Mouse (Mus musculus) limb, embryonic 12.5 days (tissue): ENCODE data around the gene Capn5. TPM values are rescaled to one million over a fixed set of nuclear protein-coding genes. Genes with fewer than 3 reads are reported as not detected.

ENCODE experiments used
- ATAC-seq: fragments of 200-750 bp; cut with Nextera tagmentation; 2 replicates; pipeline ENCODE4 v1.8.0; 2017; ENCODE audit warnings: low read depth, moderate TSS enrichment; ENCODE audit not compliant: insufficient number of reproducible peaks, insufficient read depth, low FRiP score, low TSS enrichment
- H3K27ac ChIP-seq: fragments of 300-500 bp; sonication (generic); 2 replicates; pipeline ENCODE4 v1.5.1; 2016; ENCODE audit warnings: mild to moderate bottlenecking, moderate library complexity
- H3K27me3 ChIP-seq: fragments of 300-500 bp; sonication (generic); 2 replicates; pipeline ENCODE4 v1.6.1; 2016; ENCODE audit warnings: mild to moderate bottlenecking, moderate library complexity
- H3K36me3 ChIP-seq: fragments of 300-500 bp; sonication (generic); 2 replicates; pipeline ENCODE4 v1.6.1; 2016; ENCODE audit warnings: mild to moderate bottlenecking, moderate library complexity
- H3K4me1 ChIP-seq: fragments of 300-500 bp; sonication (generic); replicated peaks from 2 replicates; pipeline ENCODE4 v1.6.1; 2016
- H3K4me2 ChIP-seq: fragments of 300-500 bp; sonication (generic); 2 replicates; pipeline ENCODE4 v1.6.1; 2016; ENCODE audit warnings: mild to moderate bottlenecking, moderate library complexity
- H3K4me3 ChIP-seq: fragments of 300-500 bp; sonication (generic); replicated peaks from 2 replicates; pipeline ENCODE4 v1.5.1; 2016; ENCODE audit warnings: mild to moderate bottlenecking
- H3K9ac ChIP-seq: fragments of 300-500 bp; sonication (generic); replicated peaks from 2 replicates; pipeline ENCODE4 v1.6.1; 2016; ENCODE audit warnings: mild to moderate bottlenecking, moderate library complexity
- H3K9me3 ChIP-seq: fragments of 300-500 bp; sonication (generic); 2 replicates; pipeline ENCODE4 v1.6.1; 2016; ENCODE audit warnings: mild to moderate bottlenecking, moderate library complexity
- WGBS: fragments of 180-500 bp; shearing (Covaris S2); methylation state at CpG from one replicate; pipeline ENCODE4 v1.1.7; 2016; 5-methylcytosine and 5-hydroxymethylcytosine counted together
- polyA plus RNA-seq: library from polyadenylated mRNA; unstranded; fragments of >200 nt; fragmentation: Nextera tagmentation; extraction: Ambion mirVana; gene quantifications from 2 replicates; pipeline ENCODE4 v1.2.1, GENCODE M21; 2016

Capn5 gene
- polyA plus RNA-seq, 1 experiment from 2014 or later: 4.0 TPM

- H3K9ac ChIP-seq: no peak overlapping the region
- H3K4me3 ChIP-seq: no peak overlapping the region
- H3K27ac ChIP-seq: no peak overlapping the region
- no peaks in the 10 kb centered on the region for H3K9me3 ChIP-seq
- H3K4me2 ChIP-seq: no peak overlapping the region
- 50% methylated on average over 3 of the region's 3 CpGs for WGBS
- no peaks in the 10 kb centered on the region for H3K27me3 ChIP-seq
- no peaks in the 10 kb centered on the region for H3K36me3 ChIP-seq
- ATAC-seq: no peak
- H3K4me1 ChIP-seq: peaks cover 9% of the 10 kb centered on the region
Observed at GRCm38 (mm10) chr7:98137583-98137982, 40.5 kb downstream of the Capn5 start.

GRCm38 (mm10) chr7:98131751-98132150 is 46.3 kb downstream of the Capn5 start:
- no peak for ATAC-seq
- Histone ChIP-seq H3K27me3 (no peaks in the 10 kb centered on the region), H3K27ac (no peak overlapping the region), H3K36me3 (no peaks in the 10 kb centered on the region), H3K9me3 (no peaks in the 10 kb centered on the region), H3K4me3 (no peak overlapping the region), H3K4me2 (no peak overlapping the region), H3K9ac (no peak overlapping the region), H3K4me1 (no peaks in the 10 kb centered on the region)
- WGBS: 93% methylated on average over 8 of the region's 8 CpGs

GRCm38 (mm10) chr7:98125473-98125872 is 52.6 kb downstream of the Capn5 start:
- Histone ChIP-seq H3K27me3 (0 out of 2 replicates have a peak, but pooled peaks cover 3% of the 10 kb centered on the region), H3K4me3 (no peak overlapping the region), H3K4me2 (no peak overlapping the region), H3K9ac (no peak overlapping the region), H3K27ac (no peak overlapping the region), H3K4me1 (no peaks in the 10 kb centered on the region), H3K9me3 (no peaks in the 10 kb centered on the region), H3K36me3 (no peaks in the 10 kb centered on the region)
- no peak for ATAC-seq
- 35% methylated on average over 5 of the region's 5 CpGs for WGBS

- H3K36me3 ChIP-seq: no peaks in the 10 kb centered on the region
Observed at GRCm38 (mm10) chr7:98124701-98125100, 53.4 kb downstream of the Capn5 start.

GRCm38 (mm10) chr7:98121673-98122072 is 56.4 kb downstream of the Capn5 start:
- Histone ChIP-seq H3K36me3 (no peaks in the 10 kb centered on the region), H3K9me3 (no peaks in the 10 kb centered on the region), H3K27ac (no peak overlapping the region), H3K4me1 (0 out of 2 replicates have a peak, but pooled peaks cover 9% of the 10 kb centered on the region), H3K4me3 (no peak overlapping the region), H3K27me3 (0 out of 2 replicates have a peak, but pooled peaks cover 3% of the 10 kb centered on the region), H3K4me2 (no peak overlapping the region), H3K9ac (no peak overlapping the region)
- WGBS: 82% methylated on average over 8 of the region's 8 CpGs
- no peak for ATAC-seq

More at GRCm38 (mm10) chr7:98124701-98125100, 53.4 kb downstream of the Capn5 start:
- H3K27ac ChIP-seq: no peak overlapping the region
- no peak overlapping the region for H3K9ac ChIP-seq
- H3K9me3 ChIP-seq: no peaks in the 10 kb centered on the region
- H3K27me3 ChIP-seq: 0 out of 2 replicates have a peak, but pooled peaks cover 3% of the 10 kb centered on the region
- no peak overlapping the region for H3K4me2 ChIP-seq
- WGBS: 58% methylated on average over 5 of the region's 5 CpGs
- no peak overlapping the region for H3K4me3 ChIP-seq
- H3K4me1 ChIP-seq: 0 out of 2 replicates have a peak, but pooled peaks cover 5% of the 10 kb centered on the region
- no peak for ATAC-seq

GRCm38 (mm10) chr7:98121241-98121640 is 56.8 kb downstream of the Capn5 start:
- H3K9ac ChIP-seq: no peak overlapping the region
- no peak overlapping the region for H3K4me2 ChIP-seq
- ATAC-seq: no peak
- H3K4me1 ChIP-seq: 0 out of 2 replicates have a peak, but pooled peaks cover 9% of the 10 kb centered on the region
- H3K9me3 ChIP-seq: no peaks in the 10 kb centered on the region
- 92% methylated on average over 3 of the region's 3 CpGs for WGBS
- H3K27ac ChIP-seq: no peak overlapping the region
- no peak overlapping the region for H3K4me3 ChIP-seq
- no peaks in the 10 kb centered on the region for H3K36me3 ChIP-seq
- 0 out of 2 replicates have a peak, but pooled peaks cover 3% of the 10 kb centered on the region for H3K27me3 ChIP-seq

- H3K9ac ChIP-seq: 0 out of 2 replicates have a peak overlapping the region, but pooled peaks have one; percentile 23
- 0 out of 2 replicates have a peak, but pooled peaks cover 3% of the 10 kb centered on the region for H3K27me3 ChIP-seq
- H3K4me2 ChIP-seq: peak overlapping the region; percentile 58
- peak overlapping the region; percentile 23; the same call in 1 of the 2 replicates for H3K4me3 ChIP-seq
- ATAC-seq: peak; percentile 40; the same call in 1 of the 2 replicates
- no peak overlapping the region for H3K27ac ChIP-seq
- no peaks in the 10 kb centered on the region for H3K9me3 ChIP-seq
- H3K4me1 ChIP-seq: 0 out of 2 replicates have a peak, but pooled peaks cover 9% of the 10 kb centered on the region
- H3K36me3 ChIP-seq: no peaks in the 10 kb centered on the region
- 8% methylated on average over 7 of the region's 7 CpGs for WGBS
Observed at GRCm38 (mm10) chr7:98120325-98120724, 57.7 kb downstream of the Capn5 start.

GRCm38 (mm10) chr7:98119961-98120232 is 58.2 kb downstream of the Capn5 start:
- H3K4me1 ChIP-seq: 0 out of 2 replicates have a peak, but pooled peaks cover 9% of the 10 kb centered on the region
- 0 out of 2 replicates have a peak, but pooled peaks have one; percentile 24 for ATAC-seq
- peak overlapping the region; percentile 58; the same call in 1 of the 2 replicates for H3K4me2 ChIP-seq
- H3K27me3 ChIP-seq: 0 out of 2 replicates have a peak, but pooled peaks cover 3% of the 10 kb centered on the region
- H3K9me3 ChIP-seq: no peaks in the 10 kb centered on the region
- H3K36me3 ChIP-seq: no peaks in the 10 kb centered on the region
- no peak overlapping the region for H3K27ac ChIP-seq
- no peak overlapping the region for H3K9ac ChIP-seq
- no peak overlapping the region for H3K4me3 ChIP-seq
- WGBS: 72% methylated on average over 2 of the region's 2 CpGs

GRCm38 (mm10) chr7:98119179-98119960 is 58.7 kb downstream of the Capn5 start, which contains the start of gene Myo7a:
Myo7a (minus strand) TSS chr7:98119524.
- no peaks in the 10 kb centered on the region for H3K9me3 ChIP-seq
- WGBS: 27% methylated on average over 9 of the region's 9 CpGs
- H3K27ac ChIP-seq: no peak within 1 kb of the TSS
- 0 out of 2 replicates have a peak, but pooled peaks cover 9% of the 10 kb centered on the region for H3K4me1 ChIP-seq
- 0 out of 2 replicates have a peak, but pooled peaks have one; percentile 28 for ATAC-seq
- peak within 1 kb of the TSS; percentile 23; the same call in 1 of the 2 replicates for H3K4me3 ChIP-seq
- H3K27me3 ChIP-seq: 0 out of 2 replicates have a peak, but pooled peaks cover 3% of the 10 kb centered on the region
- no peaks in the 10 kb centered on the region for H3K36me3 ChIP-seq
- H3K4me2 ChIP-seq: peak within 1 kb of the TSS; percentile 58
- H3K9ac ChIP-seq: 0 out of 2 replicates have a peak within 1 kb of the TSS, but pooled peaks have one; percentile 23

- Histone ChIP-seq H3K4me3 (no peak overlapping the region), H3K4me2 (no peak overlapping the region), H3K27ac (0 out of 2 replicates have a peak overlapping the region, but pooled peaks have one; percentile 12), H3K36me3 (no peaks in the 10 kb centered on the region), H3K27me3 (peaks cover 13% of the 10 kb centered on the region), H3K4me1 (0 out of 2 replicates have a peak, but pooled peaks cover 9% of the 10 kb centered on the region), H3K9me3 (no peaks in the 10 kb centered on the region), H3K9ac (no peak overlapping the region)
- WGBS: 67% methylated on average over 11 of the region's 11 CpGs
- no peak for ATAC-seq
Observed at GRCm38 (mm10) chr7:98117012-98117660, 60.9 kb downstream of the Capn5 start.

GRCm38 (mm10) chr7:98114656-98115055 is 63.4 kb downstream of the Capn5 start:
- no peaks in the 10 kb centered on the region for H3K36me3 ChIP-seq
- 79% methylated on average over 6 of the region's 6 CpGs for WGBS
- no peak overlapping the region for H3K4me2 ChIP-seq
- no peaks in the 10 kb centered on the region for H3K9me3 ChIP-seq
- H3K9ac ChIP-seq: no peak overlapping the region
- no peak for ATAC-seq
- H3K27me3 ChIP-seq: peaks cover 34% of the 10 kb centered on the region
- H3K4me1 ChIP-seq: peaks cover 14% of the 10 kb centered on the region
- H3K27ac ChIP-seq: no peak overlapping the region
- no peak overlapping the region for H3K4me3 ChIP-seq
